Mouse (Mus musculus): Measurements from ENCODE around the gene Mnat1. TPM values are rescaled to one million over a fixed set of nuclear protein-coding genes. Genes with fewer than 3 reads are reported as not detected.
A peak's percentile ranks its signal among the peaks of the same experiment; 100 is the strongest.
"Not testable (repeated sequence)": the region's sequence is repeated elsewhere in the genome, so short reads cannot be mapped to it uniquely, and the experiment has no call there.

Mnat1 gene
- polyA plus RNA-seq (2015; fragmentation: Nextera tagmentation; extraction: Ambion mirVana) = 19.6 and 21.1 TPM in 2 replicates

- Histone ChIP-seq H3K27ac (replicated peaks) (peak within 1 kb of the TSS; percentile 24; the same call in 1 of the 2 replicates), H3K4me2 (peak within 1 kb of the TSS; percentile 71)
- peak; percentile 72 for ATAC-seq (ENCODE audit: low read depth)
Observed at GRCm38 (mm10) chr12:73123093-73124041, at the start of gene Mnat1. Gene Mnat1 (plus strand): TSS chr12:73123717.

GRCm38 (mm10) chr12:73081828-73082227, 41.7 kb upstream of the Mnat1 start:
- not testable (repeated sequence) for H3K27ac ChIP-seq (replicated peaks); H3K4me1 ChIP-seq (replicated peaks); H3K4me3 ChIP-seq; ATAC-seq (ENCODE audit: low read depth); H3K9me3 ChIP-seq; H3K27me3 ChIP-seq; H3K9ac ChIP-seq; H3K36me3 ChIP-seq; H3K4me2 ChIP-seq
- WGBS = 90% methylated on average over 4 of the region's 4 CpGs

More at GRCm38 (mm10) chr12:73123093-73124041, at the start of gene Mnat1:
- no peaks in the 10 kb centered on the region for H3K9me3 ChIP-seq
- H3K27me3 ChIP-seq = no peaks in the 10 kb centered on the region
- H3K36me3 ChIP-seq = no peaks in the 10 kb centered on the region
- 1% methylated on average over 23 of the region's 23 CpGs for WGBS
- peaks cover 20% of the 10 kb centered on the region for H3K4me1 ChIP-seq (replicated peaks)
- H3K9ac ChIP-seq = peak within 1 kb of the TSS; percentile 85
- H3K4me3 ChIP-seq = peak within 1 kb of the TSS; percentile 77

- H3K4me1 ChIP-seq (replicated peaks) = no peaks in the 10 kb centered on the region
- H3K27ac ChIP-seq (replicated peaks) = no peak overlapping the region
- no peaks in the 10 kb centered on the region for H3K36me3 ChIP-seq
- H3K9ac ChIP-seq = no peak overlapping the region
- H3K4me2 ChIP-seq = no peak overlapping the region
- no peak overlapping the region for H3K4me3 ChIP-seq
- 84% methylated on average over 4 of the region's 4 CpGs for WGBS
- H3K27me3 ChIP-seq = no peaks in the 10 kb centered on the region
- no peaks in the 10 kb centered on the region for H3K9me3 ChIP-seq
- ATAC-seq (ENCODE audit: low read depth) = no peak
Observed at GRCm38 (mm10) chr12:73083773-73084172, 39.7 kb upstream of the Mnat1 start.

- no peak overlapping the region for H3K9ac ChIP-seq
- H3K36me3 ChIP-seq = no peaks in the 10 kb centered on the region
- ATAC-seq (ENCODE audit: low read depth) = no peak
- H3K4me3 ChIP-seq = no peak overlapping the region
- no peaks in the 10 kb centered on the region for H3K4me1 ChIP-seq (replicated peaks)
- no peaks in the 10 kb centered on the region for H3K27me3 ChIP-seq
- WGBS = 29% methylated on average over 11 of the region's 11 CpGs
- H3K9me3 ChIP-seq = no peaks in the 10 kb centered on the region
- H3K4me2 ChIP-seq = no peak overlapping the region
- no peak overlapping the region for H3K27ac ChIP-seq (replicated peaks)
Observed at GRCm38 (mm10) chr12:73085739-73086630, 37.5 kb upstream of the Mnat1 start.

GRCm38 (mm10) chr12:73087086-73087485, 36.4 kb upstream of the Mnat1 start:
- Histone ChIP-seq H3K4me2 (no peak overlapping the region), H3K9ac (no peak overlapping the region), H3K9me3 (no peaks in the 10 kb centered on the region), H3K27ac (replicated peaks) (no peak overlapping the region), H3K4me3 (no peak overlapping the region), H3K36me3 (no peaks in the 10 kb centered on the region), H3K27me3 (no peaks in the 10 kb centered on the region), H3K4me1 (replicated peaks) (no peaks in the 10 kb centered on the region)
- WGBS = 87% methylated on average over 7 of the region's 7 CpGs
- ATAC-seq (ENCODE audit: low read depth) = no peak

- Histone ChIP-seq H3K4me1 (replicated peaks) (no peaks in the 10 kb centered on the region), H3K9ac (no peak overlapping the region), H3K36me3 (no peaks in the 10 kb centered on the region), H3K4me3 (no peak overlapping the region), H3K9me3 (no peaks in the 10 kb centered on the region), H3K4me2 (no peak overlapping the region), H3K27ac (replicated peaks) (no peak overlapping the region), H3K27me3 (no peaks in the 10 kb centered on the region)
- ATAC-seq (ENCODE audit: low read depth) = no peak
- WGBS = 84% methylated on average over 5 of the region's 5 CpGs
Observed at GRCm38 (mm10) chr12:73088500-73088899, 35.0 kb upstream of the Mnat1 start.

- no peak overlapping the region for H3K4me2 ChIP-seq
- no peaks in the 10 kb centered on the region for H3K36me3 ChIP-seq
- no peak overlapping the region for H3K27ac ChIP-seq (replicated peaks)
- H3K4me3 ChIP-seq = no peak overlapping the region
- no peak for ATAC-seq (ENCODE audit: low read depth)
- no peaks in the 10 kb centered on the region for H3K27me3 ChIP-seq
- no peak overlapping the region for H3K9ac ChIP-seq
- WGBS = 66% methylated on average over 4 of the region's 5 CpGs
- no peaks in the 10 kb centered on the region for H3K9me3 ChIP-seq
- no peaks in the 10 kb centered on the region for H3K4me1 ChIP-seq (replicated peaks)
Observed at GRCm38 (mm10) chr12:73088911-73089310, 34.6 kb upstream of the Mnat1 start.

- 82% methylated on average over 7 of the region's 7 CpGs for WGBS
- Histone ChIP-seq H3K4me2 (no peak overlapping the region), H3K4me3 (no peak overlapping the region), H3K9ac (no peak overlapping the region), H3K27ac (replicated peaks) (no peak overlapping the region), H3K9me3 (no peaks in the 10 kb centered on the region), H3K4me1 (replicated peaks) (no peaks in the 10 kb centered on the region), H3K27me3 (no peaks in the 10 kb centered on the region), H3K36me3 (no peaks in the 10 kb centered on the region)
- ATAC-seq (ENCODE audit: low read depth) = no peak
Observed at GRCm38 (mm10) chr12:73090672-73091335, 32.7 kb upstream of the Mnat1 start.

- no peak for ATAC-seq (ENCODE audit: low read depth)
- Histone ChIP-seq H3K4me1 (replicated peaks) (no peaks in the 10 kb centered on the region), H3K9ac (no peak overlapping the region), H3K36me3 (no peaks in the 10 kb centered on the region), H3K27me3 (no peaks in the 10 kb centered on the region), H3K27ac (replicated peaks) (no peak overlapping the region), H3K4me3 (no peak overlapping the region), H3K9me3 (no peaks in the 10 kb centered on the region), H3K4me2 (no peak overlapping the region)
- whole genome bisulfite sequencing = 76% methylated on average over 2 of the region's 2 CpGs
Observed at GRCm38 (mm10) chr12:73094189-73094588, 29.3 kb upstream of the Mnat1 start.

- WGBS = 26% methylated on average over 2 of the region's 2 CpGs
- no peak overlapping the region for H3K27ac ChIP-seq (replicated peaks)
Observed at GRCm38 (mm10) chr12:73094605-73095004, 28.9 kb upstream of the Mnat1 start.

GRCm38 (mm10) chr12:73096177-73096576, 27.3 kb upstream of the Mnat1 start:
- H3K9me3 ChIP-seq; H3K9ac ChIP-seq; H3K4me3 ChIP-seq; H3K4me1 ChIP-seq (replicated peaks); H3K36me3 ChIP-seq; H3K4me2 ChIP-seq; ATAC-seq (ENCODE audit: low read depth); H3K27ac ChIP-seq (replicated peaks); H3K27me3 ChIP-seq: not testable (repeated sequence)
- WGBS = 87% methylated on average over 5 of the region's 5 CpGs

More at GRCm38 (mm10) chr12:73094605-73095004, 28.9 kb upstream of the Mnat1 start:
- ATAC-seq (ENCODE audit: low read depth) = no peak
- H3K36me3 ChIP-seq = no peaks in the 10 kb centered on the region
- no peak overlapping the region for H3K4me2 ChIP-seq
- no peaks in the 10 kb centered on the region for H3K27me3 ChIP-seq
- H3K4me3 ChIP-seq = no peak overlapping the region
- no peak overlapping the region for H3K9ac ChIP-seq
- H3K9me3 ChIP-seq = no peaks in the 10 kb centered on the region
- H3K4me1 ChIP-seq (replicated peaks) = no peaks in the 10 kb centered on the region
